Mouse (Mus musculus) brain, embryonic 14.5 days (tissue): Measurements from ENCODE around the gene Ttc9c.

Experiments
- CTCF ChIP-seq: fragments of 200-500 bp; IDR thresholded peaks from 2 replicates; pipeline ENCODE4 v1.5.1; 2012; ENCODE audit warnings: inconsistent platforms, mild to moderate bottlenecking, moderate library complexity, borderline replicate concordance; ENCODE audit not compliant: insufficient read depth, insufficient read length; ENCODE audit errors: extremely low read depth
- POLR2A ChIP-seq: fragments of 200-500 bp; IDR thresholded peaks from 2 replicates; pipeline ENCODE4 v1.6.1; 2012; ENCODE audit warnings: mild to moderate bottlenecking, inconsistent platforms, borderline replicate concordance; ENCODE audit not compliant: poor library complexity, insufficient read depth, insufficient read length, severe bottlenecking; ENCODE audit errors: extremely low read depth

GRCm38 (mm10) chr19:8820424-8820956 is 1.4 kb upstream of the Ttc9c start:
- TF ChIP-seq CTCF (no peak), POLR2A (no peak)
